Mouse (Mus musculus) gastrocnemius, postnatal 4 days (tissue): ENCODE measurements around the gene En2. TPM values are rescaled to one million over a fixed set of nuclear protein-coding genes. Genes with fewer than 3 reads are reported as not detected.

Experiments used
- total RNA-seq, 2 experiments: library from RNA; stranded (reverse); gene quantifications; 2 replicates each; pipeline ENCODE4 v1.2.3; 2021

En2 gene
- total RNA-seq, 2 experiments from 2014 or later = 0.18 TPM; not detected in 1

Other genes starting within 250 kb of the En2 start
- 10 to 100 TPM; 42.4 to 51.0 TPM for gene Insig1, start 94.3 kb upstream of the En2 start, total RNA-seq
- not detected for gene Cnpy1, start 80.1 kb downstream of the En2 start, total RNA-seq
- 10 to 100 TPM; 41.0 to 43.2 TPM for gene Rbm33, start 151.4 kb downstream of the En2 start, total RNA-seq